In the genomic region with DNA sequence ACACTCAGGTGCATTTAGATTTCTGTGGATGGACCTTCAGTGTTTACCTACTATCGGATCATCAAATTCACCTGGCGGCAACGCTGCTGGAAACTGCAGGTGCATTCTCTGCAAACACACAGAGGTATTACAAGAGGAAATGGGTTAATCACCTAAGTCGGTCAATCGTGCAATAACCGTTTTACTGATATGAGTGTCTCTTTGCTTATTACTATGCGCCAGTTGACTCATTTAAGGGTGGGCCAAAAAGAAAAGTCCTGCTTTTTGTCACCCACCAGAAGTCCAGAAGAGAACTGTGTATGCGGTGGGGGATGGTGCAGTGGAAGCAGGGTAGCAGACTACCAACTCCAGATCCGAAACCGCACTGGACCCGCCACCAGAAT, we compare ENCODE assay signal across 8 mouse cellular contexts. TPM values are rescaled to one million over a fixed set of nuclear protein-coding genes. Genes with fewer than 3 reads are reported as not detected.
DNase-seq lines count a peak whose midpoint lies in the region; ATAC-seq and TF ChIP-seq lines count a peak whose summit lies in the region.

No protein-coding gene starts in this region.

- H3K27me3 ChIP-seq in heart, adult 2 months (ENCODE audit: control insufficient read depth, insufficient read depth, low read length), result no peaks in the 10 kb centered on the region
- no peaks in the 10 kb centered on the region for H3K27me3 ChIP-seq in spleen, adult 2 months (ENCODE audit: control insufficient read depth, insufficient read depth, low read length)
- no peaks in the 10 kb centered on the region for H3K27me3 ChIP-seq in hindbrain, postnatal 0 days (ENCODE audit: insufficient read depth, low read length)
- no peaks in the 10 kb centered on the region for H3K27me3 ChIP-seq in midbrain, postnatal 0 days (ENCODE audit: insufficient read depth, low read length)

- peak overlapping the region; percentile 72 for H3K4me2 ChIP-seq in hindbrain, postnatal 0 days (ENCODE audit: low read depth, low read length)
- H3K4me2 ChIP-seq in midbrain, postnatal 0 days (ENCODE audit: low read depth, low read length, poor library complexity, severe bottlenecking), result peak overlapping the region; percentile 61

- no peak for TF ChIP-seq CTCF in heart, adult 2 months (IDR thresholded peaks at IDR 0.05)
- no peak for TF ChIP-seq CTCF in spleen, adult 2 months (IDR thresholded peaks at IDR 0.05; ENCODE audit: extremely low read depth, insufficient read depth, insufficient read length, insufficient replicate concordance)
- TF ChIP-seq CTCF in hindbrain, postnatal 0 days (IDR thresholded peaks at IDR 0.05; ENCODE audit: low read depth), result no peak
- TF ChIP-seq CTCF in midbrain, postnatal 0 days (IDR thresholded peaks at IDR 0.05), result no peak

- H3K9me3 ChIP-seq in hindbrain, postnatal 0 days (ENCODE audit: low read length), result no peaks in the 10 kb centered on the region
- no peaks in the 10 kb centered on the region for H3K9me3 ChIP-seq in midbrain, postnatal 0 days (ENCODE audit: low read length)

- H3K4me3 ChIP-seq in heart, adult 2 months, result peak overlapping the region; percentile 76
- H3K4me3 ChIP-seq in spleen, adult 2 months (ENCODE audit: extremely low read depth, insufficient read depth, insufficient read length), result peak overlapping the region; percentile 96
- H3K4me3 ChIP-seq in hindbrain, postnatal 0 days (ENCODE audit: low read length), result peak overlapping the region; percentile 87
- H3K4me3 ChIP-seq in midbrain, postnatal 0 days (ENCODE audit: low read depth, low read length), result peak overlapping the region; percentile 94

- peak overlapping the region; percentile 91 for H3K9ac ChIP-seq in heart, adult 2 months (ENCODE audit: low read depth, low read length)
- peak overlapping the region; percentile 71 for H3K9ac ChIP-seq in hindbrain, postnatal 0 days (replicated peaks; ENCODE audit: low read length)
- H3K9ac ChIP-seq in midbrain, postnatal 0 days (replicated peaks; ENCODE audit: low read length, poor library complexity, severe bottlenecking), result peak overlapping the region; percentile 70

- H3K79me2 ChIP-seq in heart, adult 2 months (replicated peaks; ENCODE audit: control insufficient read depth, insufficient read depth, low read length), result no peaks in the 10 kb centered on the region; the same call in none of the 2 replicates

- TF ChIP-seq EP300 in heart, adult 2 months (IDR thresholded peaks at IDR 0.05; ENCODE audit: insufficient read depth, low read depth, low read length), result no peak

- H3K27ac ChIP-seq in heart, adult 2 months, result peak overlapping the region; percentile 100
- peak overlapping the region; percentile 83 for H3K27ac ChIP-seq in spleen, adult 2 months (ENCODE audit: insufficient read depth, low read length)
- H3K27ac ChIP-seq in hindbrain, postnatal 0 days, result peak overlapping the region; percentile 75
- H3K27ac ChIP-seq in midbrain, postnatal 0 days (ENCODE audit: low read depth, low read length), result peak overlapping the region; percentile 74

- ATAC-seq in hindbrain, postnatal 0 days, result no peak
- no peak for ATAC-seq in midbrain, postnatal 0 days (ENCODE audit: low FRiP score)
- no peak for ATAC-seq in megakaryocyte-erythroid progenitor cell, adult 5-6 weeks (replicated peaks; ENCODE audit: low FRiP score, low TSS enrichment, poor library complexity, severe bottlenecking)

- 3% methylated on average over 11 of the region's 11 CpGs for WGBS in heart, adult 2 months
- WGBS in spleen, adult 2 months, result 3% methylated on average over 11 of the region's 11 CpGs
- 4% methylated on average over 11 of the region's 11 CpGs for WGBS in hindbrain, postnatal 0 days
- 5% methylated on average over 11 of the region's 11 CpGs for WGBS in midbrain, postnatal 0 days

- no peak; the same call in 1 of the 2 replicates for TF ChIP-seq POLR2A in heart, adult 2 months (IDR thresholded peaks at IDR 0.05; ENCODE audit: insufficient read depth, low read depth, low read length)
- TF ChIP-seq POLR2A in spleen, adult 2 months (IDR thresholded peaks at IDR 0.05; ENCODE audit: low read depth, low read length), result no peak

- H3K4me1 ChIP-seq in heart, adult 2 months (ENCODE audit: control insufficient read depth, insufficient read depth, low read length), result peaks cover 3% of the 10 kb centered on the region
- H3K4me1 ChIP-seq in spleen, adult 2 months (ENCODE audit: control insufficient read depth, insufficient read depth, insufficient read length), result peaks cover 3% of the 10 kb centered on the region
- H3K4me1 ChIP-seq in hindbrain, postnatal 0 days (ENCODE audit: insufficient read depth, low read length), result peaks cover 11% of the 10 kb centered on the region
- H3K4me1 ChIP-seq in midbrain, postnatal 0 days (ENCODE audit: insufficient read depth, low read length), result peaks cover 18% of the 10 kb centered on the region; the same call in 1 of the 2 replicates

- DNase-seq in heart, adult 2 months, result no peak
- no peak for DNase-seq in heart, adult 11 months
- no peak for DNase-seq in spleen, adult 2 months (ENCODE audit: low read depth in 1 of 2, low spot score in 2 of 2)
- DNase-seq in spleen, postnatal 36 days (ENCODE audit: low spot score in 2 of 2), result no peak
- DNase-seq in hindbrain, postnatal 0 days (ENCODE audit: low spot score), result no peak
- DNase-seq in midbrain, postnatal 0 days (ENCODE audit: low spot score), result peak; percentile 11
- no peak for DNase-seq in urinary bladder, postnatal 36 days (ENCODE audit: low spot score in 2 of 2)

- intact Hi-C loops in heart, adult 2 months (cut with DNase I), result loop anchor here (10.0 kb wide), 1 partner anchor 650 kb away; no protein-coding TSS in a partner anchor

- H3K36me3 ChIP-seq in heart, adult 2 months (ENCODE audit: control insufficient read depth, insufficient read depth, low read length), result peaks cover 19% of the 10 kb centered on the region
- no peaks in the 10 kb centered on the region for H3K36me3 ChIP-seq in spleen, adult 2 months (ENCODE audit: control insufficient read depth, insufficient read depth, low read length)
- no peaks in the 10 kb centered on the region for H3K36me3 ChIP-seq in hindbrain, postnatal 0 days (ENCODE audit: insufficient read depth, low read length)
- H3K36me3 ChIP-seq in midbrain, postnatal 0 days (ENCODE audit: insufficient read depth, low read length), result no peaks in the 10 kb centered on the region

RNA-seq across cellular contexts. Expression of a gene that starts 0.6 kb away (rescaled TPM):
- total RNA-seq in heart, adult 2 months (2021), result 10 to 100 TPM; 17.7 to 21.2 TPM
- 8.0 and 12.3 TPM in 2 replicates for polyA plus RNA-seq in heart, adult 2 months (2012; rRNA removed)
- polyA plus RNA-seq in spleen, adult 2 months (2012; rRNA removed), result 9.9 and 10.0 TPM in 2 replicates
- total RNA-seq in hindbrain, postnatal 0 days (2014; rRNA removed), result 26.7 and 27.1 TPM in 2 replicates
- 12.8 and 13.3 TPM in 2 replicates for polyA plus RNA-seq in hindbrain, postnatal 0 days (2015; fragmentation: Nextera tagmentation; extraction: Ambion mirVana)
- 29.0 and 32.9 TPM in 2 replicates for total RNA-seq in midbrain, postnatal 0 days (2014; rRNA removed)
- 10.7 and 13.4 TPM in 2 replicates for polyA plus RNA-seq in midbrain, postnatal 0 days (2015; fragmentation: Nextera tagmentation; extraction: Ambion mirVana)
- total RNA-seq in megakaryocyte-erythroid progenitor cell, adult 5-6 weeks (2014; fragmentation: Nextera tagmentation), result 51.5 and 58.9 TPM in 2 replicates
- total RNA-seq in megakaryocyte-erythroid progenitor cell, adult 5-6 weeks (2017), result 27.3 and 32.2 TPM in 2 replicates

RNA-seq across cellular contexts. Expression of a gene that starts 53.8 kb away (rescaled TPM):
- total RNA-seq in heart, adult 2 months (2021), result 1 to 10 TPM; 7.7 to 8.2 TPM
- polyA plus RNA-seq in heart, adult 2 months (2012; rRNA removed), result 3.8 and 6.6 TPM in 2 replicates
- 5.1 and 5.6 TPM in 2 replicates for polyA plus RNA-seq in spleen, adult 2 months (2012; rRNA removed)
- total RNA-seq in hindbrain, postnatal 0 days (2014; rRNA removed), result 38.1 and 42.3 TPM in 2 replicates
- polyA plus RNA-seq in hindbrain, postnatal 0 days (2015; fragmentation: Nextera tagmentation; extraction: Ambion mirVana), result 17.6 and 17.7 TPM in 2 replicates
- total RNA-seq in midbrain, postnatal 0 days (2014; rRNA removed), result 49.5 and 57.3 TPM in 2 replicates
- 19.9 and 20.6 TPM in 2 replicates for polyA plus RNA-seq in midbrain, postnatal 0 days (2015; fragmentation: Nextera tagmentation; extraction: Ambion mirVana)
- total RNA-seq in megakaryocyte-erythroid progenitor cell, adult 5-6 weeks (2014; fragmentation: Nextera tagmentation), result 10.2 and 10.5 TPM in 2 replicates
- total RNA-seq in megakaryocyte-erythroid progenitor cell, adult 5-6 weeks (2017), result 8.6 and 10.3 TPM in 2 replicates
